Mouse (Mus musculus) kidney, postnatal 0 days (tissue): Measurements from ENCODE around the gene Shtn1. TPM values are rescaled to one million over a fixed set of nuclear protein-coding genes. Genes with fewer than 3 reads are reported as not detected.

ENCODE experiments used
- ATAC-seq: fragments of 200-750 bp; cut with Nextera tagmentation; replicated peaks from 2 replicates; pipeline ENCODE4 v1.8.0; 2017; ENCODE audit warnings: low read depth, moderate number of reproducible peaks, moderate TSS enrichment, moderate library complexity; ENCODE audit not compliant: low FRiP score
- DNase-seq: peaks from one replicate; pipeline ENCODE4 v3.0.0-alpha.2; 2016; ENCODE audit warnings: low spot score
- H3K27ac ChIP-seq: fragments of 300-500 bp; sonication (generic); 2 replicates; pipeline ENCODE4 v1.5.1; 2014; ENCODE audit warnings: mild to moderate bottlenecking
- H3K27me3 ChIP-seq: fragments of 300-500 bp; sonication (generic); 2 replicates; pipeline ENCODE4 v1.6.1; 2014; ENCODE audit warnings: low read length, mixed read lengths; ENCODE audit not compliant: insufficient read depth
- H3K36me3 ChIP-seq: fragments of 300-500 bp; sonication (generic); 2 replicates; pipeline ENCODE4 v1.6.1; 2014; ENCODE audit warnings: low read length, mixed read lengths; ENCODE audit not compliant: insufficient read depth
- H3K4me1 ChIP-seq: fragments of 300-500 bp; sonication (generic); replicated peaks from 2 replicates; pipeline ENCODE4 v1.6.1; 2014; ENCODE audit warnings: antibody characterized with exemption, low read length, mixed read lengths; ENCODE audit not compliant: insufficient read depth
- H3K4me2 ChIP-seq: fragments of 300-500 bp; sonication (generic); 2 replicates; pipeline ENCODE4 v1.6.1; 2014; ENCODE audit warnings: mild to moderate bottlenecking, low read length, moderate library complexity, mixed read lengths
- H3K4me3 ChIP-seq: fragments of 300-500 bp; sonication (generic); replicated peaks from 2 replicates; pipeline ENCODE4 v1.5.1; 2014; ENCODE audit warnings: low read depth, low read length
- H3K9ac ChIP-seq: fragments of 300-500 bp; sonication (generic); 2 replicates; pipeline ENCODE4 v1.6.1; 2014; ENCODE audit warnings: low read depth, low read length
- H3K9me3 ChIP-seq: fragments of 300-500 bp; sonication (generic); replicated peaks from 2 replicates; pipeline ENCODE4 v1.6.1; 2016; ENCODE audit warnings: low read length, inconsistent platforms, mixed read lengths
- CTCF ChIP-seq: IDR thresholded peaks from 2 replicates; pipeline ENCODE4 v1.5.1; 2016; ENCODE audit warnings: antibody characterized with exemption, low read depth, mild to moderate bottlenecking, moderate library complexity
- WGBS: fragments of 180-500 bp; shearing (Covaris S2); extraction: QIAGEN DNeasy Blood & Tissue Kit; methylation state at CpG from one replicate; pipeline ENCODE4 v1.1.7; 2014; 5-methylcytosine and 5-hydroxymethylcytosine counted together
- polyA plus RNA-seq: library from polyadenylated mRNA; unstranded; fragments of >200 nt; fragmentation: Nextera tagmentation; extraction: Ambion mirVana; gene quantifications from 2 replicates; pipeline ENCODE4 v1.2.1, GENCODE M21; 2015

The Shtn1 gene
- polyA plus RNA-seq, 1 experiment from 2014 or later: 3.4 TPM

- H3K9ac ChIP-seq: no peak overlapping the region
- H3K9me3 ChIP-seq: no peaks in the 10 kb centered on the region
- no peaks in the 10 kb centered on the region for H3K27me3 ChIP-seq
- 25% methylated on average over 13 of the region's 13 CpGs for WGBS
- peak overlapping the region; percentile 27 for H3K4me2 ChIP-seq
- no peaks in the 10 kb centered on the region for H3K4me1 ChIP-seq
- no peak for ATAC-seq
- no peak overlapping the region; the same call in 1 of the 2 replicates for H3K4me3 ChIP-seq
- no peak for TF ChIP-seq CTCF
- no peaks in the 10 kb centered on the region for H3K36me3 ChIP-seq
- no peak overlapping the region for H3K27ac ChIP-seq
- peak; percentile 9 for DNase-seq
These were observed 105.1 kb downstream of the Shtn1 start for GRCm38 (mm10) chr19:58970826-58971225.

- no peaks in the 10 kb centered on the region for H3K4me1 ChIP-seq
These were observed 107.0 kb downstream of the Shtn1 start for GRCm38 (mm10) chr19:58968731-58969506.

GRCm38 (mm10) chr19:58963011-58963410 lies 112.9 kb downstream of the Shtn1 start:
- Histone ChIP-seq H3K27me3 (no peaks in the 10 kb centered on the region), H3K4me3 (no peak overlapping the region), H3K27ac (no peak overlapping the region), H3K4me1 (no peaks in the 10 kb centered on the region), H3K4me2 (no peak overlapping the region), H3K9ac (no peak overlapping the region), H3K9me3 (no peaks in the 10 kb centered on the region), H3K36me3 (no peaks in the 10 kb centered on the region)
- WGBS: 44% methylated on average over 8 of the region's 8 CpGs
- TF ChIP-seq CTCF: no peak
- DNase-seq (no peak), ATAC-seq (no peak)

More at GRCm38 (mm10) chr19:58968731-58969506, 107.0 kb downstream of the Shtn1 start:
- DNase-seq: peak; percentile 19
- H3K4me2 ChIP-seq: no peak overlapping the region
- no peak overlapping the region for H3K27ac ChIP-seq
- ATAC-seq: no peak
- 40% methylated on average over 15 of the region's 15 CpGs for WGBS
- H3K27me3 ChIP-seq: no peaks in the 10 kb centered on the region
- no peak overlapping the region for H3K9ac ChIP-seq
- H3K36me3 ChIP-seq: no peaks in the 10 kb centered on the region
- TF ChIP-seq CTCF: no peak
- no peaks in the 10 kb centered on the region for H3K9me3 ChIP-seq
- no peak overlapping the region for H3K4me3 ChIP-seq

- ATAC-seq: no peak
- Histone ChIP-seq H3K4me1 (no peaks in the 10 kb centered on the region), H3K9me3 (no peaks in the 10 kb centered on the region), H3K27me3 (no peaks in the 10 kb centered on the region), H3K4me2 (no peak overlapping the region), H3K9ac (no peak overlapping the region), H3K4me3 (no peak overlapping the region), H3K36me3 (no peaks in the 10 kb centered on the region), H3K27ac (no peak overlapping the region)
- no peak for TF ChIP-seq CTCF
- 88% methylated on average over 8 of the region's 8 CpGs for WGBS
- no peak for DNase-seq
These were observed 121.1 kb downstream of the Shtn1 start for GRCm38 (mm10) chr19:58954779-58955178.

GRCm38 (mm10) chr19:58952236-58952635 lies 123.7 kb downstream of the Shtn1 start:
- Histone ChIP-seq H3K27ac (no peak overlapping the region), H3K9ac (no peak overlapping the region), H3K27me3 (no peaks in the 10 kb centered on the region), H3K4me2 (no peak overlapping the region), H3K36me3 (no peaks in the 10 kb centered on the region), H3K4me1 (no peaks in the 10 kb centered on the region), H3K9me3 (no peaks in the 10 kb centered on the region), H3K4me3 (no peak overlapping the region)
- 71% methylated on average over 13 of the region's 13 CpGs for WGBS
- TF ChIP-seq CTCF: no peak
- ATAC-seq (no peak), DNase-seq (no peak)

- no peak overlapping the region for H3K4me3 ChIP-seq
- ATAC-seq: no peak
- no peak overlapping the region for H3K9ac ChIP-seq
- H3K36me3 ChIP-seq: no peaks in the 10 kb centered on the region
- H3K4me1 ChIP-seq: no peaks in the 10 kb centered on the region
- H3K9me3 ChIP-seq: no peaks in the 10 kb centered on the region
- DNase-seq: no peak
- no peak overlapping the region for H3K4me2 ChIP-seq
- TF ChIP-seq CTCF: no peak
- H3K27ac ChIP-seq: no peak overlapping the region
- no peaks in the 10 kb centered on the region for H3K27me3 ChIP-seq
- WGBS: 87% methylated on average over 3 of the region's 3 CpGs
These were observed 124.4 kb downstream of the Shtn1 start for GRCm38 (mm10) chr19:58951521-58951920.
